Comparison of ENCODE assay signal across 26 mouse cellular contexts in the genomic region with DNA sequence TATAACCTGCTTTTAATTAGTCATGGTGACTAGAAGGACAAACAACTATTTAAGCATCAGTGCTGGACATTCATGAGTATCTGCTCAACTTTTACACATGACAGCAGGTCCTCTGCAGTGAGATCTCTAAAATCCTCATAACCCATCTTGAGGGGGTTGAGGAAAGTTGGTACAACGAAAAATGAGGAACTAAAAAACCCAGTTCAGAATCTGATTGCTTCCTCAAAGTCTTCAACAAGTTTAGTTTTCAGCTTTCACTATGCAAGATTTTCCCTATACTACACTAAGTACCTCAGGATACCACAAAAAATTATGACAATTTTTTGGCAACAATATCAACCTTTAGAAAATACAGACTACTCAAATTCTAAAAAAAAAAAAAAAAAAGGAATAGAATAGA.
DNase-seq lines count a peak whose midpoint lies in the region; ATAC-seq and TF ChIP-seq lines count a peak whose summit lies in the region.
"Had no signal": no experiment of that assay in that cellular context is flagged by ENCODE, and none has a peak within 500 bp of the region (broad histone marks: within the 10 kb centered on the region; RNA-seq: fewer than 3 reads in every experiment).

No protein-coding gene starts in this region.

- DNase-seq in 416B (ENCODE audit: low read depth): peak; percentile 53
- DNase-seq in MEL (ENCODE audit: low read depth, low spot score): peak; percentile 66
- no peak for DNase-seq in c-Kit-positive CD71-positive TER-119-positive erythroid progenitor cells, embryonic 14.5 days (ENCODE audit: low spot score)
- no peak for DNase-seq in lung, adult 18-20 months
- DNase-seq in left cerebral cortex, postnatal 14 days (ENCODE audit: low spot score in 2 of 2): no peak
- no peak for DNase-seq in ovary, postnatal 14 days (ENCODE audit: low spot score)
- DNase-seq: adrenal gland, postnatal 10 days; adrenal gland, postnatal 36 days; cerebellum, adult 11 months; cerebellum, adult 2 months; cerebellum, adult 9-11 months; cerebellum, postnatal 25 days; embryo, embryonic 11 days; gastrocnemius, postnatal 10 days; gastrocnemius, postnatal 36 days had no signal

- no peak for TF ChIP-seq CTCF in MEL (IDR thresholded peaks at IDR 0.05 in 2 of 3, conservative IDR thresholded peaks at IDR 0.05 in 1 of 3; ENCODE audit: control insufficient read depth in 1 of 3, insufficient read depth in 1 of 3, low read depth in 2 of 3, low read length in 3 of 3, poor library complexity in 1 of 3, severe bottlenecking in 1 of 3)

- no peaks in the 10 kb centered on the region for H3K9me3 ChIP-seq in MEL (replicated peaks; ENCODE audit: insufficient read depth, low read length)
- H3K9me3 ChIP-seq: embryonic facial prominence, embryonic 10.5 days; embryonic facial prominence, embryonic 13.5 days; forebrain, embryonic 10.5 days; forebrain, embryonic 13.5 days; hindbrain, embryonic 10.5 days had no signal

- no peak for TF ChIP-seq EP300 in MEL (IDR thresholded peaks at IDR 0.05; ENCODE audit: low read depth in 1 of 2, low read length in 2 of 2)

- no peak overlapping the region for H3K27ac ChIP-seq in MEL (ENCODE audit: control insufficient read depth, low read depth, low read length)
- H3K27ac ChIP-seq: embryonic facial prominence, embryonic 10.5 days; embryonic facial prominence, embryonic 13.5 days; forebrain, embryonic 10.5 days; forebrain, embryonic 13.5 days; hindbrain, embryonic 10.5 days; hindbrain, embryonic 14.5 days had no signal

- TF ChIP-seq POLR2A in MEL (IDR thresholded peaks at IDR 0.05; ENCODE audit: control insufficient read depth in 1 of 2, insufficient read depth in 1 of 2, low read depth in 1 of 2, low read length in 2 of 2, poor library complexity in 1 of 2): no peak

- no peaks in the 10 kb centered on the region for H3K79me2 ChIP-seq in MEL (ENCODE audit: control insufficient read depth, insufficient read depth, low read length, poor library complexity)

- peak; percentile 69 to 85 for ATAC-seq in hematopoietic stem cell, adult 5-6 weeks (replicated peaks in 1 of 2; ENCODE audit: insufficient read depth in 1 of 2, low FRiP score in 2 of 2, low TSS enrichment in 1 of 2, low read depth in 1 of 2, poor library complexity in 2 of 2, severe bottlenecking in 2 of 2)
- peak; percentile 59 for ATAC-seq in megakaryocyte progenitor cell, adult 5-6 weeks (replicated peaks; ENCODE audit: poor library complexity)
- ATAC-seq: forebrain, embryonic 13.5 days; forebrain, embryonic 16.5 days; Patski had no signal

- H3K4me3 ChIP-seq in MEL (ENCODE audit: control insufficient read depth in 1 of 2, insufficient read depth in 1 of 2, low read depth in 2 of 2, low read length in 2 of 2): no peak overlapping the region
- H3K4me3 ChIP-seq: embryonic facial prominence, embryonic 10.5 days; embryonic facial prominence, embryonic 13.5 days; erythroblast, embryonic 14.5 days; forebrain, embryonic 10.5 days; forebrain, embryonic 13.5 days; hindbrain, embryonic 10.5 days had no signal

- intact Hi-C loops in left cerebral cortex, postnatal 14 days (cut with DNase I): no loop called here

- H3K9ac ChIP-seq in MEL (ENCODE audit: control insufficient read depth, low read depth, low read length, poor library complexity, severe bottlenecking): no peak overlapping the region
- H3K9ac ChIP-seq: embryonic facial prominence, embryonic 13.5 days; forebrain, embryonic 13.5 days; hindbrain, embryonic 14.5 days had no signal

- H3K36me3 ChIP-seq in MEL (ENCODE audit: control insufficient read depth in 1 of 2, insufficient read depth in 2 of 2, low read length in 2 of 2): peaks cover 0 to 15% of the 10 kb centered on the region in 2 experiments; a peak in 2 of 4 replicates
- H3K36me3 ChIP-seq: embryonic facial prominence, embryonic 10.5 days; embryonic facial prominence, embryonic 13.5 days; forebrain, embryonic 10.5 days; hindbrain, embryonic 10.5 days had no signal

- no peaks in the 10 kb centered on the region for H3K27me3 ChIP-seq in MEL (ENCODE audit: control insufficient read depth in 1 of 2, insufficient read depth in 2 of 2, low read length in 2 of 2)
- H3K27me3 ChIP-seq: embryonic facial prominence, embryonic 13.5 days; forebrain, embryonic 13.5 days; Patski had no signal

- peaks cover 3% of the 10 kb centered on the region in 2 experiments; a peak in 3 of 4 replicates for H3K4me1 ChIP-seq in MEL (ENCODE audit: control insufficient read depth in 1 of 2, insufficient read depth in 2 of 2, low read length in 2 of 2)
- H3K4me1 ChIP-seq: hindbrain, embryonic 10.5 days had no signal

- no peak for TF ChIP-seq RAD21 in MEL (IDR thresholded peaks at IDR 0.05; ENCODE audit: low read depth, low read length)

TF ChIP-seq in MEL, 35 proteins besides CTCF, POLR2A, EP300 and RAD21:
- no peak for TF ChIP-seq MAFK (IDR thresholded peaks at IDR 0.05; ENCODE audit: borderline replicate concordance, low read depth, low read length)
- no peak for TF ChIP-seq MEF2A (IDR thresholded peaks at IDR 0.05; ENCODE audit: extremely low read depth, insufficient replicate concordance, low read depth, low read length, poor library complexity, severe bottlenecking)
- 0 out of 2 replicates have a peak, but pooled peaks have one; percentile 4 for TF ChIP-seq GATA1 (IDR thresholded peaks at IDR 0.05; ENCODE audit: low read depth, low read length)

Comparison
In these comparisons a context has a peak if more than half of its experiments do, and no peak if none do; other contexts are left out.
1. DNase-seq: peak in 416B (single experiment) and MEL (single experiment); none in c-Kit-positive CD71-positive TER-119-positive erythroid progenitor cells, embryonic 14.5 days (single experiment), lung, adult 18-20 months (0 of 2), left cerebral cortex, postnatal 14 days (0 of 2) and ovary, postnatal 14 days (single experiment).